In genomic region chr2:163693716-163694314, GRCm38 (mm10) we compare ENCODE assay signal across 8 mouse cellular contexts. TPM values are rescaled to one million over a fixed set of nuclear protein-coding genes. Genes with fewer than 3 reads are reported as not detected.
A peak's percentile ranks its signal among the peaks of the same experiment; 100 is the strongest.
DNase-seq lines count a peak whose midpoint lies in the region; ATAC-seq and TF ChIP-seq lines count a peak whose summit lies in the region.

No protein-coding gene starts in this region.

- ATAC-seq in forebrain, postnatal 0 days = no peak
- no peak for ATAC-seq in hindbrain, postnatal 0 days
- ATAC-seq in liver, embryonic 16.5 days (ENCODE audit: low read depth) = no peak

- H3K27ac ChIP-seq in forebrain, embryonic 10.5 days = 0 out of 2 replicates have a peak overlapping the region, but pooled peaks have one; percentile 56
- H3K27ac ChIP-seq in forebrain, postnatal 0 days (ENCODE audit: low read depth, low read length) = no peak overlapping the region
- peak overlapping the region; percentile 86 for H3K27ac ChIP-seq in brown adipose tissue, adult 24 weeks (replicated peaks; ENCODE audit: low read depth, low read length)
- peak overlapping the region; percentile 48 for H3K27ac ChIP-seq in hindbrain, postnatal 0 days
- H3K27ac ChIP-seq in liver, embryonic 16.5 days (ENCODE audit: low read length) = peak overlapping the region; percentile 82

- peaks cover 77% of the 10 kb centered on the region for H3K4me1 ChIP-seq in forebrain, embryonic 10.5 days
- no peaks in the 10 kb centered on the region for H3K4me1 ChIP-seq in forebrain, postnatal 0 days (ENCODE audit: insufficient read depth)
- H3K4me1 ChIP-seq in brown adipose tissue, adult 24 weeks (ENCODE audit: control insufficient read depth, insufficient read depth, insufficient read length, low read length) = peaks cover 34% of the 10 kb centered on the region
- peaks cover 7% of the 10 kb centered on the region; the same call in 1 of the 2 replicates for H3K4me1 ChIP-seq in hindbrain, postnatal 0 days (ENCODE audit: insufficient read depth, low read length)
- peaks cover 80% of the 10 kb centered on the region for H3K4me1 ChIP-seq in liver, embryonic 16.5 days (ENCODE audit: control insufficient read depth, low read depth, low read length)

- no peak overlapping the region for H3K4me2 ChIP-seq in forebrain, postnatal 0 days (ENCODE audit: low read depth)
- no peak overlapping the region for H3K4me2 ChIP-seq in hindbrain, postnatal 0 days (ENCODE audit: low read depth, low read length)
- H3K4me2 ChIP-seq in liver, embryonic 16.5 days (ENCODE audit: low read depth, low read length) = no peak overlapping the region

- no peak overlapping the region for H3K4me3 ChIP-seq in forebrain, embryonic 10.5 days
- H3K4me3 ChIP-seq in forebrain, postnatal 0 days (ENCODE audit: low read depth, low read length) = no peak overlapping the region
- peak overlapping the region; percentile 41 for H3K4me3 ChIP-seq in brown adipose tissue, adult 24 weeks (ENCODE audit: insufficient read depth, low read depth, low read length)
- no peak overlapping the region for H3K4me3 ChIP-seq in hindbrain, postnatal 0 days (ENCODE audit: low read length)
- H3K4me3 ChIP-seq in liver, embryonic 16.5 days (ENCODE audit: low read depth, low read length) = no peak overlapping the region

- no peak for TF ChIP-seq CTCF in forebrain, postnatal 0 days (IDR thresholded peaks at IDR 0.05; ENCODE audit: low read depth)
- no peak for TF ChIP-seq CTCF in hindbrain, postnatal 0 days (IDR thresholded peaks at IDR 0.05; ENCODE audit: low read depth)

- H3K36me3 ChIP-seq in forebrain, embryonic 10.5 days (replicated peaks) = no peaks in the 10 kb centered on the region
- H3K36me3 ChIP-seq in forebrain, postnatal 0 days (ENCODE audit: insufficient read depth) = no peaks in the 10 kb centered on the region
- no peaks in the 10 kb centered on the region for H3K36me3 ChIP-seq in hindbrain, postnatal 0 days (ENCODE audit: insufficient read depth, low read length)
- H3K36me3 ChIP-seq in liver, embryonic 16.5 days (ENCODE audit: control insufficient read depth, insufficient read depth) = no peaks in the 10 kb centered on the region

- WGBS in forebrain, embryonic 10.5 days = 73% methylated on average over 9 of the region's 9 CpGs
- 72% methylated on average over 9 of the region's 9 CpGs for WGBS in forebrain, postnatal 0 days
- WGBS in hindbrain, postnatal 0 days = 55% methylated on average over 9 of the region's 9 CpGs
- WGBS in liver, embryonic 16.5 days (ENCODE audit: insufficient replicate concordance) = 51% methylated on average over 9 of the region's 9 CpGs

- no peak for DNase-seq in forebrain, embryonic 10.5 days (ENCODE audit: extremely low spot score, low spot score)
- no peak for DNase-seq in forebrain, postnatal 0 days
- no peak for DNase-seq in hindbrain, postnatal 0 days (ENCODE audit: low spot score)
- DNase-seq in frontal cortex, postnatal 10 days (ENCODE audit: low spot score in 2 of 2) = no peak
- no peak for DNase-seq in spleen, postnatal 14 days (ENCODE audit: low spot score in 2 of 2)
- DNase-seq in layer of hippocampus, postnatal 25 days (ENCODE audit: extremely low spot score in 1 of 2, low spot score in 1 of 2) = no peak

- H3K9me3 ChIP-seq in forebrain, embryonic 10.5 days = no peaks in the 10 kb centered on the region
- H3K9me3 ChIP-seq in forebrain, postnatal 0 days (ENCODE audit: low read length) = no peaks in the 10 kb centered on the region
- H3K9me3 ChIP-seq in hindbrain, postnatal 0 days (ENCODE audit: low read length) = no peaks in the 10 kb centered on the region
- H3K9me3 ChIP-seq in liver, embryonic 16.5 days (replicated peaks; ENCODE audit: control insufficient read depth, low read length) = no peaks in the 10 kb centered on the region

- H3K27me3 ChIP-seq in forebrain, embryonic 10.5 days (ENCODE audit: poor library complexity, severe bottlenecking) = no peaks in the 10 kb centered on the region
- H3K27me3 ChIP-seq in forebrain, postnatal 0 days (ENCODE audit: insufficient read depth, low read length) = no peaks in the 10 kb centered on the region
- H3K27me3 ChIP-seq in hindbrain, postnatal 0 days (ENCODE audit: insufficient read depth, low read length) = no peaks in the 10 kb centered on the region
- H3K27me3 ChIP-seq in liver, embryonic 16.5 days (ENCODE audit: control insufficient read depth, insufficient read depth, low read depth, low read length) = no peaks in the 10 kb centered on the region

- H3K9ac ChIP-seq in forebrain, postnatal 0 days = no peak overlapping the region
- H3K9ac ChIP-seq in hindbrain, postnatal 0 days (replicated peaks; ENCODE audit: low read length) = no peak overlapping the region
- peak overlapping the region; percentile 30 for H3K9ac ChIP-seq in liver, embryonic 16.5 days (ENCODE audit: low read depth, low read length)

RNA-seq across cellular contexts. Expression of gene Pkig, which starts 35.6 kb away (rescaled TPM):
- 212 and 215 TPM in 2 replicates for polyA plus RNA-seq in forebrain, embryonic 10.5 days (2016; fragmentation: Nextera tagmentation; extraction: Ambion mirVana)
- 114 and 138 TPM in 2 replicates for total RNA-seq in forebrain, postnatal 0 days (2014; rRNA removed)
- polyA plus RNA-seq in forebrain, postnatal 0 days (2015; fragmentation: Nextera tagmentation; extraction: Ambion mirVana) = 211 and 214 TPM in 2 replicates
- polyA plus RNA-seq in brown adipose tissue, adult 24 weeks (2012; ENCODE audit: insufficient read depth, insufficient read length, missing spikeins) = 9.5 and 19.7 TPM in 2 replicates
- total RNA-seq in hindbrain, postnatal 0 days (2014; rRNA removed) = 70.8 and 95.2 TPM in 2 replicates
- polyA plus RNA-seq in hindbrain, postnatal 0 days (2015; fragmentation: Nextera tagmentation; extraction: Ambion mirVana) = 136 and 141 TPM in 2 replicates
- polyA plus RNA-seq in liver, embryonic 16.5 days (2015; fragmentation: Nextera tagmentation; extraction: Ambion mirVana) = 83.1 and 86.6 TPM in 2 replicates
- 10 to 100 TPM; 86.5 to 94.6 TPM for total RNA-seq in layer of hippocampus, postnatal 25 days (2021)

RNA-seq across cellular contexts. Expression of gene Serinc3, which starts 48.9 kb away (rescaled TPM):
- 22.1 and 24.1 TPM in 2 replicates for polyA plus RNA-seq in forebrain, embryonic 10.5 days (2016; fragmentation: Nextera tagmentation; extraction: Ambion mirVana)
- total RNA-seq in forebrain, postnatal 0 days (2014; rRNA removed) = 81.9 and 98.2 TPM in 2 replicates
- polyA plus RNA-seq in forebrain, postnatal 0 days (2015; fragmentation: Nextera tagmentation; extraction: Ambion mirVana) = 26.4 and 31.7 TPM in 2 replicates
- 113 and 134 TPM in 2 replicates for polyA plus RNA-seq in brown adipose tissue, adult 24 weeks (2012; ENCODE audit: insufficient read depth, insufficient read length, missing spikeins)
- total RNA-seq in hindbrain, postnatal 0 days (2014; rRNA removed) = 82.6 and 97.4 TPM in 2 replicates
- polyA plus RNA-seq in hindbrain, postnatal 0 days (2015; fragmentation: Nextera tagmentation; extraction: Ambion mirVana) = 35.9 and 36.5 TPM in 2 replicates
- 138 and 149 TPM in 2 replicates for polyA plus RNA-seq in liver, embryonic 16.5 days (2015; fragmentation: Nextera tagmentation; extraction: Ambion mirVana)
- 100 to 1,000 TPM; 191 to 207 TPM for total RNA-seq in layer of hippocampus, postnatal 25 days (2021)

RNA-seq across cellular contexts. Expression of gene Ada, which starts 56.2 kb away (rescaled TPM):
- 13.6 and 13.9 TPM in 2 replicates for polyA plus RNA-seq in forebrain, embryonic 10.5 days (2016; fragmentation: Nextera tagmentation; extraction: Ambion mirVana)
- 4.3 and 6.2 TPM in 2 replicates for total RNA-seq in forebrain, postnatal 0 days (2014; rRNA removed)
- polyA plus RNA-seq in forebrain, postnatal 0 days (2015; fragmentation: Nextera tagmentation; extraction: Ambion mirVana) = 4.6 and 5.4 TPM in 2 replicates
- polyA plus RNA-seq in brown adipose tissue, adult 24 weeks (2012; ENCODE audit: insufficient read depth, insufficient read length, missing spikeins) = 0.88 TPM in 1 of 2 replicates, not detected in the other
- 2.2 and 3.4 TPM in 2 replicates for total RNA-seq in hindbrain, postnatal 0 days (2014; rRNA removed)
- 3.2 and 3.4 TPM in 2 replicates for polyA plus RNA-seq in hindbrain, postnatal 0 days (2015; fragmentation: Nextera tagmentation; extraction: Ambion mirVana)
- polyA plus RNA-seq in liver, embryonic 16.5 days (2015; fragmentation: Nextera tagmentation; extraction: Ambion mirVana) = 3.4 and 3.5 TPM in 2 replicates
- total RNA-seq in layer of hippocampus, postnatal 25 days (2021) = 1 to 10 TPM; 1.2 to 1.5 TPM
